ENCODE assay signal across 12 mouse cellular contexts in genomic region chr9:119063036-119063644, GRCm38 (mm10). TPM values are rescaled to one million over a fixed set of nuclear protein-coding genes. Genes with fewer than 3 reads are reported as not detected.
DNase-seq lines count a peak whose midpoint lies in the region; ATAC-seq and TF ChIP-seq lines count a peak whose summit lies in the region.
"Had no signal": no experiment of that assay in that cellular context is flagged by ENCODE, and none has a peak within 500 bp of the region (broad histone marks: within the 10 kb centered on the region; RNA-seq: fewer than 3 reads in every experiment).

No protein-coding gene starts in this region.

- H3K4me1 ChIP-seq in spleen, adult 2 months (ENCODE audit: control insufficient read depth, insufficient read depth, insufficient read length), result no peaks in the 10 kb centered on the region
- H3K4me1 ChIP-seq in embryonic facial prominence, embryonic 12.5 days, result 0 out of 2 replicates have a peak, but pooled peaks cover 8% of the 10 kb centered on the region
- H3K4me1 ChIP-seq in small intestine, adult 2 months (ENCODE audit: control insufficient read depth, insufficient read depth, insufficient read length, low read length), result peaks cover 5% of the 10 kb centered on the region
- peaks cover 24% of the 10 kb centered on the region for H3K4me1 ChIP-seq in midbrain, embryonic 10.5 days
- H3K4me1 ChIP-seq: hindbrain, embryonic 12.5 days had no signal

- ATAC-seq in embryonic facial prominence, embryonic 12.5 days (ENCODE audit: insufficient number of reproducible peaks, insufficient read depth, low FRiP score, low TSS enrichment), result 0 out of 2 replicates have a peak, but pooled peaks have one; percentile 20
- ATAC-seq: midbrain, embryonic 16.5 days had no signal

- H3K9ac ChIP-seq in embryonic facial prominence, embryonic 12.5 days, result no peak overlapping the region
- H3K9ac ChIP-seq: embryonic facial prominence, embryonic 15.5 days; hindbrain, embryonic 12.5 days had no signal

- no peak for TF ChIP-seq CTCF in spleen, adult 2 months (IDR thresholded peaks at IDR 0.05; ENCODE audit: extremely low read depth, insufficient read depth, insufficient read length, insufficient replicate concordance)
- TF ChIP-seq CTCF in small intestine, adult 2 months (IDR thresholded peaks at IDR 0.05; ENCODE audit: extremely low read depth, insufficient read length, insufficient replicate concordance, low read depth, low read length), result no peak

- 53% methylated on average over 19 of the region's 19 CpGs for WGBS in spleen, adult 2 months
- 33% methylated on average over 19 of the region's 19 CpGs for WGBS in embryonic facial prominence, embryonic 12.5 days
- WGBS in small intestine, adult 2 months, result 44% methylated on average over 19 of the region's 19 CpGs
- 31% methylated on average over 19 of the region's 19 CpGs for WGBS in midbrain, embryonic 10.5 days

- H3K9me3 ChIP-seq in embryonic facial prominence, embryonic 12.5 days, result no peaks in the 10 kb centered on the region
- H3K9me3 ChIP-seq in midbrain, embryonic 10.5 days (replicated peaks), result no peaks in the 10 kb centered on the region
- H3K9me3 ChIP-seq: embryonic facial prominence, embryonic 15.5 days; hindbrain, embryonic 12.5 days had no signal

- H3K27ac ChIP-seq in spleen, adult 2 months (ENCODE audit: insufficient read depth, low read length), result no peak overlapping the region
- H3K27ac ChIP-seq in embryonic facial prominence, embryonic 12.5 days, result no peak overlapping the region
- no peak overlapping the region for H3K27ac ChIP-seq in small intestine, adult 2 months (ENCODE audit: insufficient read depth, low read depth, low read length)
- H3K27ac ChIP-seq in midbrain, embryonic 10.5 days (replicated peaks), result no peak overlapping the region; the same call in 1 of the 2 replicates
- H3K27ac ChIP-seq: embryonic facial prominence, embryonic 15.5 days; hindbrain, embryonic 12.5 days had no signal

- no peaks in the 10 kb centered on the region for H3K36me3 ChIP-seq in spleen, adult 2 months (ENCODE audit: control insufficient read depth, insufficient read depth, low read length)
- H3K36me3 ChIP-seq in embryonic facial prominence, embryonic 12.5 days, result no peaks in the 10 kb centered on the region; the same call in 1 of the 2 replicates
- H3K36me3 ChIP-seq in small intestine, adult 2 months (ENCODE audit: control insufficient read depth, insufficient read depth, low read length), result no peaks in the 10 kb centered on the region
- H3K36me3 ChIP-seq in midbrain, embryonic 10.5 days, result no peaks in the 10 kb centered on the region
- H3K36me3 ChIP-seq: embryonic facial prominence, embryonic 15.5 days; hindbrain, embryonic 12.5 days had no signal

- no peaks in the 10 kb centered on the region for H3K27me3 ChIP-seq in spleen, adult 2 months (ENCODE audit: control insufficient read depth, insufficient read depth, low read length)
- H3K27me3 ChIP-seq in embryonic facial prominence, embryonic 12.5 days, result peaks cover 7% of the 10 kb centered on the region; the same call in 1 of the 2 replicates
- H3K27me3 ChIP-seq in small intestine, adult 2 months (ENCODE audit: control insufficient read depth, insufficient read depth, low read length), result no peaks in the 10 kb centered on the region
- H3K27me3 ChIP-seq in midbrain, embryonic 10.5 days (ENCODE audit: low read depth, poor library complexity, severe bottlenecking), result peaks cover 5% of the 10 kb centered on the region; the same call in 1 of the 2 replicates
- H3K27me3 ChIP-seq: embryonic facial prominence, embryonic 15.5 days; hindbrain, embryonic 12.5 days had no signal

- no peak overlapping the region for H3K4me2 ChIP-seq in embryonic facial prominence, embryonic 12.5 days (replicated peaks)
- H3K4me2 ChIP-seq: embryonic facial prominence, embryonic 15.5 days; hindbrain, embryonic 12.5 days had no signal

- H3K4me3 ChIP-seq in spleen, adult 2 months (ENCODE audit: extremely low read depth, insufficient read depth, insufficient read length), result peak overlapping the region; percentile 39; the same call in 1 of the 2 replicates
- no peak overlapping the region for H3K4me3 ChIP-seq in embryonic facial prominence, embryonic 12.5 days
- H3K4me3 ChIP-seq in small intestine, adult 2 months (ENCODE audit: low read depth, low read length), result peak overlapping the region; percentile 10; the same call in 1 of the 2 replicates
- H3K4me3 ChIP-seq in midbrain, embryonic 10.5 days, result no peak overlapping the region
- H3K4me3 ChIP-seq: embryonic facial prominence, embryonic 15.5 days; hindbrain, embryonic 12.5 days had no signal

- DNase-seq in spleen, adult 2 months (ENCODE audit: low read depth in 1 of 2, low spot score in 2 of 2), result no peak
- no peak for DNase-seq in spleen, postnatal 14 days (ENCODE audit: low spot score in 2 of 2)
- DNase-seq in liver, result peak; percentile 60
- DNase-seq in layer of hippocampus, adult 18-20 months (ENCODE audit: low spot score in 2 of 2), result no peak
- DNase-seq in spleen, postnatal 4 days (ENCODE audit: low spot score in 2 of 2), result no peak
- no peak for DNase-seq in midbrain, embryonic 10.5 days (ENCODE audit: low spot score)
- DNase-seq: adrenal gland, postnatal 25 days had no signal

- TF ChIP-seq POLR2A in spleen, adult 2 months (IDR thresholded peaks at IDR 0.05; ENCODE audit: low read depth, low read length), result no peak
- TF ChIP-seq POLR2A in small intestine, adult 2 months (IDR thresholded peaks at IDR 0.05; ENCODE audit: low read depth, low read length), result no peak

RNA-seq across cellular contexts. Expression of gene Vill, which starts 10.6 kb away (rescaled TPM):
- polyA plus RNA-seq in spleen, adult 2 months (2012; rRNA removed), result 7.2 and 12.0 TPM in 2 replicates
- polyA plus RNA-seq in embryonic facial prominence, embryonic 12.5 days (2016; fragmentation: Nextera tagmentation; extraction: Ambion mirVana), result 27.3 and 28.1 TPM in 2 replicates
- 4.3 and 27.0 TPM in 2 replicates for polyA plus RNA-seq in small intestine, adult 2 months (2012; rRNA removed)
- 1 to 10 TPM in 1 of 2 experiments, under 1 TPM in 1; 0.71 to 1.3 TPM for total RNA-seq in layer of hippocampus, adult 18-20 months (2021)
- polyA plus RNA-seq in midbrain, embryonic 10.5 days (2016; fragmentation: Nextera tagmentation; extraction: Ambion mirVana), result 10.5 and 11.3 TPM in 2 replicates

RNA-seq across cellular contexts. Expression of gene Plcd1, which starts 30.2 kb away (rescaled TPM):
- polyA plus RNA-seq in spleen, adult 2 months (2012; rRNA removed), result 6.3 and 6.5 TPM in 2 replicates
- polyA plus RNA-seq in embryonic facial prominence, embryonic 12.5 days (2016; fragmentation: Nextera tagmentation; extraction: Ambion mirVana), result 26.6 and 27.8 TPM in 2 replicates
- 12.0 and 55.3 TPM in 2 replicates for polyA plus RNA-seq in small intestine, adult 2 months (2012; rRNA removed)
- 1 to 10 TPM; 8.4 to 9.1 TPM for total RNA-seq in layer of hippocampus, adult 18-20 months (2021)
- polyA plus RNA-seq in midbrain, embryonic 10.5 days (2016; fragmentation: Nextera tagmentation; extraction: Ambion mirVana), result 21.8 and 29.2 TPM in 2 replicates

RNA-seq across cellular contexts. Expression of gene Dlec1, which starts 39.1 kb away (rescaled TPM):
- 0.32 and 0.65 TPM in 2 replicates for polyA plus RNA-seq in spleen, adult 2 months (2012; rRNA removed)
- polyA plus RNA-seq in embryonic facial prominence, embryonic 12.5 days (2016; fragmentation: Nextera tagmentation; extraction: Ambion mirVana), result 1.5 and 1.7 TPM in 2 replicates
- polyA plus RNA-seq in small intestine, adult 2 months (2012; rRNA removed), result 0.16 and 0.20 TPM in 2 replicates
- total RNA-seq in layer of hippocampus, adult 18-20 months (2021), result 1 to 10 TPM; 2.8 to 3.3 TPM
- 0.58 and 0.82 TPM in 2 replicates for polyA plus RNA-seq in midbrain, embryonic 10.5 days (2016; fragmentation: Nextera tagmentation; extraction: Ambion mirVana)

Comparison
In these comparisons a context has a peak if more than half of its experiments do, and no peak if none do; other contexts are left out.
1. H3K4me3 ChIP-seq: peak in spleen, adult 2 months (single experiment) and small intestine, adult 2 months (single experiment); none in embryonic facial prominence, embryonic 12.5 days (single experiment) and midbrain, embryonic 10.5 days (single experiment).